Mouse (Mus musculus): ENCODE results near the gene Olfr1535. TPM values are rescaled to one million over a fixed set of nuclear protein-coding genes. Genes with fewer than 3 reads are reported as not detected.

The Olfr1535 gene
- not detected in 2 replicates for polyA plus RNA-seq (2014; fragmentation: Nextera tagmentation; extraction: Ambion mirVana)

DNA sequence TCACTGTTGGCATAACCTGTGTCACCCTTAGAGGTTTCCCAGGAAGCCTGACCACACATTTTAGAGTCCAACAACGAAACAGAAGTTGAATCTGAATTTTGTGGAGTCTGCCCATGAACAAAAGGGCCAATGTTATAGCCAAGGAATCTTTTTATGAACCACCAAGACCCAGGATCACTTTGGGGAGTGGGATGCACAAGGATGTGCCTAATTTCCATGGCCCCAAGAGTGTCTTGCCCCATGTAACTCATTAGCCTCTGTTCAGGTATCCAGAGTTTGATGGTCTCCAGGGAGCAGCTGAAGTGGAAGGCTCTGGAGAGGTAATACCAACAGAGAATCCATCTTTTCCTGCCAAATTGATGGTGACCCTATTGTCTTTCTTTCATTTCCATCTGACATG, at the start of gene Olfr1535:
Gene Olfr1535 (minus strand): TSS at position 101 of the 400 bp plus-strand sequence.
- no peaks in the 10 kb centered on the region for H3K27me3 ChIP-seq (replicated peaks; ENCODE audit: control insufficient read depth, insufficient read depth, low read length)
- H3K9me3 ChIP-seq (replicated peaks; ENCODE audit: control insufficient read depth, low read length): no peaks in the 10 kb centered on the region
- no peaks in the 10 kb centered on the region for H3K36me3 ChIP-seq (ENCODE audit: control insufficient read depth, insufficient read depth, low read length)
- no peaks in the 10 kb centered on the region for H3K4me1 ChIP-seq (ENCODE audit: control insufficient read depth, insufficient read depth, low read length)
- no peak within 1 kb of the TSS for H3K9ac ChIP-seq (ENCODE audit: low read length)
- ATAC-seq (no peak), DNase-seq (ENCODE audit: low spot score) (no peak)
- H3K4me2 ChIP-seq (ENCODE audit: low read length): no peak within 1 kb of the TSS
- WGBS: 69% methylated on average over 1 of the region's 1 CpGs
- no peak within 1 kb of the TSS for H3K27ac ChIP-seq (ENCODE audit: low read depth, low read length)
- H3K4me3 ChIP-seq (ENCODE audit: low read depth, low read length): no peak within 1 kb of the TSS

DNA sequence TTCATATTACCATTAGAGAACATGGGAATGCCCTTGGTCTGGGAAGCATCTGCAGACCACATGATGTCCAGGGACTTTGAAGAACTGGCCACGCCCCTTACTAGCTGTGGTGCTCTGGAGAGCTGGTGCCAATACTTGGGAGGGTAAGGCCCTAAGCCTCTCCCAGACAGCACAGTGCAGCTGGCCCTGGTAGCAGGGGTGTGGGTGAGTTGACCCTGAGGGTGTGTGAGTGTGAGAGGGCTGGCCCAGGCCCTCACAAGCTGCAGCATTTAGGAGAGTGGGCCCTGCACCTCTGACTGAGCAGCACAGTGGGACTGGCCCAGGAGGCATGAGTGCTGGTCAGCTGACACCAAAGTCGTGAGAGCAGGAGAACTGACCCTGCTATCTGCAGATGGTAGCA, 31.9 kb upstream of the Olfr1535 start:
- no peak overlapping the region for H3K9ac ChIP-seq (ENCODE audit: low read length)
- no peak for ATAC-seq
- H3K9me3 ChIP-seq (replicated peaks; ENCODE audit: control insufficient read depth, low read length): no peaks in the 10 kb centered on the region
- no peak overlapping the region for H3K27ac ChIP-seq (ENCODE audit: low read depth, low read length)
- no peak overlapping the region for H3K4me2 ChIP-seq (ENCODE audit: low read length)
- 75% methylated on average over 2 of the region's 2 CpGs for WGBS
- H3K4me1 ChIP-seq (ENCODE audit: control insufficient read depth, insufficient read depth, low read length): no peaks in the 10 kb centered on the region
- H3K36me3 ChIP-seq (ENCODE audit: control insufficient read depth, insufficient read depth, low read length): no peaks in the 10 kb centered on the region
- no peak overlapping the region for H3K4me3 ChIP-seq (ENCODE audit: low read depth, low read length)
- H3K27me3 ChIP-seq (replicated peaks; ENCODE audit: control insufficient read depth, insufficient read depth, low read length): no peaks in the 10 kb centered on the region
- DNase-seq (ENCODE audit: low spot score): no peak

GRCm38 (mm10) chr13:21581659-21582058, 22.0 kb upstream of the Olfr1535 start, which contains the start of gene Olfr1364:
TSS of gene Olfr1364 (minus strand) at chr13:21581759.
- DNase-seq (ENCODE audit: low spot score) (no peak), ATAC-seq (no peak)
- Histone ChIP-seq H3K27me3 (replicated peaks; ENCODE audit: control insufficient read depth, insufficient read depth, low read length) (no peaks in the 10 kb centered on the region), H3K36me3 (ENCODE audit: control insufficient read depth, insufficient read depth, low read length) (no peaks in the 10 kb centered on the region), H3K27ac (ENCODE audit: low read depth, low read length) (no peak within 1 kb of the TSS), H3K9me3 (replicated peaks; ENCODE audit: control insufficient read depth, low read length) (no peaks in the 10 kb centered on the region), H3K9ac (ENCODE audit: low read length) (no peak within 1 kb of the TSS), H3K4me1 (ENCODE audit: control insufficient read depth, insufficient read depth, low read length) (no peaks in the 10 kb centered on the region), H3K4me3 (ENCODE audit: low read depth, low read length) (no peak within 1 kb of the TSS), H3K4me2 (ENCODE audit: low read length) (no peak within 1 kb of the TSS)
- 88% methylated on average over 2 of the region's 2 CpGs for WGBS

- no peak overlapping the region for H3K4me3 ChIP-seq (ENCODE audit: low read depth, low read length)
- no peaks in the 10 kb centered on the region for H3K9me3 ChIP-seq (replicated peaks; ENCODE audit: control insufficient read depth, low read length)
- no peaks in the 10 kb centered on the region for H3K36me3 ChIP-seq (ENCODE audit: control insufficient read depth, insufficient read depth, low read length)
- H3K27me3 ChIP-seq (replicated peaks; ENCODE audit: control insufficient read depth, insufficient read depth, low read length): no peaks in the 10 kb centered on the region
- 67% methylated on average over 3 of the region's 3 CpGs for WGBS
- no peak for DNase-seq (ENCODE audit: low spot score)
- H3K27ac ChIP-seq (ENCODE audit: low read depth, low read length): no peak overlapping the region
- no peaks in the 10 kb centered on the region for H3K4me1 ChIP-seq (ENCODE audit: control insufficient read depth, insufficient read depth, low read length)
- no peak for ATAC-seq
- no peak overlapping the region for H3K4me2 ChIP-seq (ENCODE audit: low read length)
- no peak overlapping the region for H3K9ac ChIP-seq (ENCODE audit: low read length)
Observed at GRCm38 (mm10) chr13:21550416-21551110, 9.1 kb downstream of the Olfr1535 start.

DNA sequence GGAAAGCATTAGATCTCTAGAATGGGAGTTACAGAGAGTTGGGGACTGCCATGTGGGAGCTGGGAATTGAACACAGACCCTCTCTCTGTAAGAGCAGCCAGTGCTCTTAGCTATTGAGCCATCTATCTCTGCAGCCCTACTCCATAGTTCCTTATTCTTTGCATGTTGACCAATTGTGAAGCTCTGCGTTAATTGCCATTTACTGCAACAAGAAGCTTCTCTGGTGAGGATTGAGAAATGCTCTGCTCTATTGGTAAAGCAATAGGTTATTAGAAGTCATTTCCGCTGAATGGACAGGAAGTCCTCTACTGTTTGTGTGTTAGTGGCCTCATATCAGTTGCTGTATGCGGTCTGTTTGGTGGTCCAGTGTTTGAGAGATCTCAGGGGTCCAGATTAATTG, 10.2 kb downstream of the Olfr1535 start:
- no peak overlapping the region for H3K9ac ChIP-seq (ENCODE audit: low read length)
- no peak overlapping the region for H3K4me3 ChIP-seq (ENCODE audit: low read depth, low read length)
- H3K36me3 ChIP-seq (ENCODE audit: control insufficient read depth, insufficient read depth, low read length): no peaks in the 10 kb centered on the region
- H3K4me1 ChIP-seq (ENCODE audit: control insufficient read depth, insufficient read depth, low read length): no peaks in the 10 kb centered on the region
- ATAC-seq (no peak), DNase-seq (ENCODE audit: low spot score) (no peak)
- H3K9me3 ChIP-seq (replicated peaks; ENCODE audit: control insufficient read depth, low read length): no peaks in the 10 kb centered on the region
- H3K27me3 ChIP-seq (replicated peaks; ENCODE audit: control insufficient read depth, insufficient read depth, low read length): no peaks in the 10 kb centered on the region
- WGBS: 90% methylated on average over 3 of the region's 3 CpGs
- no peak overlapping the region for H3K27ac ChIP-seq (ENCODE audit: low read depth, low read length)
- no peak overlapping the region for H3K4me2 ChIP-seq (ENCODE audit: low read length)

GRCm38 (mm10) chr13:21542708-21543107, 17.0 kb downstream of the Olfr1535 start, which contains the start of gene Olfr1366:
TSS of gene Olfr1366 (minus strand) at chr13:21542808.
- no peak for ATAC-seq
- 75% methylated on average over 1 of the region's 1 CpGs for WGBS
- H3K9me3 ChIP-seq (replicated peaks; ENCODE audit: control insufficient read depth, low read length): no peaks in the 10 kb centered on the region

GRCm38 (mm10) chr13:21530781-21531201, 28.9 kb downstream of the Olfr1535 start, which contains the start of gene Zkscan8:
TSS of gene Zkscan8 (minus strand) at chr13:21531120.
- H3K4me3 ChIP-seq (ENCODE audit: low read depth, low read length): peak within 1 kb of the TSS; percentile 82

More at GRCm38 (mm10) chr13:21542708-21543107, 17.0 kb downstream of the Olfr1535 start, which contains the start of gene Olfr1366:
- H3K9ac ChIP-seq (ENCODE audit: low read length): no peak within 1 kb of the TSS
- H3K27me3 ChIP-seq (replicated peaks; ENCODE audit: control insufficient read depth, insufficient read depth, low read length): no peaks in the 10 kb centered on the region
- DNase-seq (ENCODE audit: low spot score): no peak
- H3K27ac ChIP-seq (ENCODE audit: low read depth, low read length): no peak within 1 kb of the TSS
- H3K4me3 ChIP-seq (ENCODE audit: low read depth, low read length): no peak within 1 kb of the TSS
- H3K4me2 ChIP-seq (ENCODE audit: low read length): no peak within 1 kb of the TSS
- no peaks in the 10 kb centered on the region for H3K36me3 ChIP-seq (ENCODE audit: control insufficient read depth, insufficient read depth, low read length)
- no peaks in the 10 kb centered on the region for H3K4me1 ChIP-seq (ENCODE audit: control insufficient read depth, insufficient read depth, low read length)

GRCm38 (mm10) chr13:21530136-21530535, 29.6 kb downstream of the Olfr1535 start:
- peaks cover 15% of the 10 kb centered on the region for H3K36me3 ChIP-seq (ENCODE audit: control insufficient read depth, insufficient read depth, low read length)
- H3K9ac ChIP-seq (ENCODE audit: low read length): peak overlapping the region; percentile 25
- DNase-seq (ENCODE audit: low spot score): no peak

More at GRCm38 (mm10) chr13:21530781-21531201, 28.9 kb downstream of the Olfr1535 start, which contains the start of gene Zkscan8:
- peaks cover 9% of the 10 kb centered on the region for H3K4me1 ChIP-seq (ENCODE audit: control insufficient read depth, insufficient read depth, low read length)
- under 1% methylated on average over 39 of the region's 39 CpGs for WGBS
- no peaks in the 10 kb centered on the region for H3K9me3 ChIP-seq (replicated peaks; ENCODE audit: control insufficient read depth, low read length)
- H3K9ac ChIP-seq (ENCODE audit: low read length): peak within 1 kb of the TSS; percentile 93
- ATAC-seq (peak; percentile 99), DNase-seq (ENCODE audit: low spot score) (peak; percentile 89)
- peak within 1 kb of the TSS; percentile 82 for H3K27ac ChIP-seq (ENCODE audit: low read depth, low read length)
- no peaks in the 10 kb centered on the region for H3K27me3 ChIP-seq (replicated peaks; ENCODE audit: control insufficient read depth, insufficient read depth, low read length)
- H3K36me3 ChIP-seq (ENCODE audit: control insufficient read depth, insufficient read depth, low read length): peaks cover 10% of the 10 kb centered on the region
- H3K4me2 ChIP-seq (ENCODE audit: low read length): peak within 1 kb of the TSS; percentile 70

DNA sequence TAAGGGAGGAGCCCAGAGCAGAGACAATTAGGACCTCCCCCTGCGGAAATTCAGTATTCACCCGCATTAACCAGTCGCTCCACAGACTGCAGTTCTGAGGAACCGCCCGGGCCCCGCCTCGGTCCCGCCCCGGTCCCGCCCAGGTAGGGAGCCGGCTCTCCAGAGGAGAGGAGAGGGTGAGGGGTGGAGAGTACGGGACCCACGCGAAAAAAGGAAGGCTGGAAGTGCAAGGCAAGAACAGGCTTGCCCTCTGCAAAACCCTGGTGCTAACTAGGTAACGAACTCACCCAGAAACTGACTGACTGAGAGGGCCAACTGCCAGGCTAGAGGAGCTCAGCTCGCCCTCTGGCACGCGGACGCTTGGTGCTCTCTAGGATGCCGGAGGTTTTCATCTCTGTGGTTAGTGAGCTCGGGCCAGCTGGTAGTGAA, 53.5 kb downstream of the Olfr1535 start:
- no peaks in the 10 kb centered on the region for H3K4me1 ChIP-seq (ENCODE audit: control insufficient read depth, insufficient read depth, low read length)
- under 1% methylated on average over 21 of the region's 21 CpGs for WGBS
- no peaks in the 10 kb centered on the region for H3K36me3 ChIP-seq (ENCODE audit: control insufficient read depth, insufficient read depth, low read length)
- H3K27ac ChIP-seq (ENCODE audit: low read depth, low read length): peak overlapping the region; percentile 74
- H3K9ac ChIP-seq (ENCODE audit: low read length): peak overlapping the region; percentile 62
- ATAC-seq (peak; percentile 100), DNase-seq (ENCODE audit: low spot score) (peak; percentile 89)
- H3K9me3 ChIP-seq (replicated peaks; ENCODE audit: control insufficient read depth, low read length): no peaks in the 10 kb centered on the region
- H3K4me3 ChIP-seq (ENCODE audit: low read depth, low read length): peak overlapping the region; percentile 47
- peak overlapping the region; percentile 51 for H3K4me2 ChIP-seq (ENCODE audit: low read length)
- no peaks in the 10 kb centered on the region for H3K27me3 ChIP-seq (replicated peaks; ENCODE audit: control insufficient read depth, insufficient read depth, low read length)

More at GRCm38 (mm10) chr13:21530136-21530535, 29.6 kb downstream of the Olfr1535 start:
- no peaks in the 10 kb centered on the region for H3K9me3 ChIP-seq (replicated peaks; ENCODE audit: control insufficient read depth, low read length)
- 55% methylated on average over 7 of the region's 7 CpGs for WGBS
- no peaks in the 10 kb centered on the region for H3K27me3 ChIP-seq (replicated peaks; ENCODE audit: control insufficient read depth, insufficient read depth, low read length)
- H3K27ac ChIP-seq (ENCODE audit: low read depth, low read length): no peak overlapping the region
- peaks cover 9% of the 10 kb centered on the region for H3K4me1 ChIP-seq (ENCODE audit: control insufficient read depth, insufficient read depth, low read length)
- peak overlapping the region; percentile 82 for H3K4me3 ChIP-seq (ENCODE audit: low read depth, low read length)
- no peak for ATAC-seq
- H3K4me2 ChIP-seq (ENCODE audit: low read length): peak overlapping the region; percentile 70
